Mouse (Mus musculus) mouse trophoblast stem cell (cell line): ENCODE data around the gene Nelfcd.

Source experiments
- in situ Hi-C, 2 experiments: fragments of 300-500 bp; cut with MseI, MboI; formaldehyde crosslinking; loops; 2 replicates in 1 of 2; 3 replicates in 1 of 2; pipeline ENCODE4 v1.15.1; 2025

The Nelfcd gene

DNA sequence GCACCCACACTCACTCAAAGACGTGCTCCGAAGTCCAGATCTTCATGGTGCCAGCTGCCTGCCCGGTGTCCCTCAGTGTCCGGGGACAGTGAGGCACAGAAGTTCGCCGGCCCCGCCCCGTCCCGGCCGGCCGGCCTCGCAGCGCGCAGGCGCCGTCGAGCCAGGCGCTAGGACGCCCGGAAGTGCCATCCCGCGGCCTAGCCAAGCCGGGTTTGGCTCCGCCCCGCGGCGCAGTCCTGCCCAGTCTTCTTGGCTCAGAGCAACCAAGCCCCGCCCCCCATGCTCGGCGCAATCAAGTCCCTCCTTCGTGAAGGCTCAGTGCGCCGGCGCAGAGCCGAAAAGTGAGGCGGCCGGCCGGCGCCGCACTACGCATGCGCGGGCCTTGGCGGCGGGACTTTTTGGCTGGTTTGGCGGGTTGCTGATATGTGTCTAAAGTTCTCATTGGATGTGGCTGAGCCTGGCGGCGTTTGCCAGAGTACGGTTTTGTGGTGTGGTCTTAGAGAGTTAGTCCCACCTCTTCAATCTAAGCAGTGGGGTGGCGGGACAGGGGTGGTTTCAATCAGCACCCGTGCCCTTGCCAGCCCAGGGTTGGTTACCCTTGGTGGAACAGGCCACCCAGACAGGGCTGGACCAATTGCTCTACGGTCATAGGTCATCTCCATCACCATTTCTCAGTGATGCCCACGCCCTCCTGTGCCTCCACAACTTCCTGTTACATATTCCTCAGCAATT lies 57.4 kb downstream of the Nelfcd start, which contains the start of gene Prelid3b:
Gene Prelid3b (minus strand): TSS at position 264 of the 732 bp plus-strand sequence.
- in situ Hi-C loops, result no loop called here

DNA sequence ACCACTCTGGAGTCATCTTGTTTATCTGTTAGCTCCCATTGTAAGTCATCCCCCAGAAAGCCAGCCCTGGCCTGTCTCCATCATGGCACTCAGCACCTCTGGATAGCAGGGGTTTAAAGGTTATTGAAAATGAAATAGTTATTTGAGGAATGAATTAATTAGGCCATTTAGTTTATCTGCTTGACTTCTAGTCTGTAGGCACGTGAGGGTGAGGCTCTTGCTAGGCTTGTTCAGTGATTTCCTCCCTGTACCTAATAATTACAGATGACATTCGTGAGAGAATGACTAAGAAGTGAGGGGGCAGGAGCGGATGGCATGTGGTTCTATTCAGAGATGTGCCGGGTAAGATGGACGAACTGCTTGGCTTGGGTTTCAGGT lies 57.9 kb downstream of the Nelfcd start:
- in situ Hi-C loops, result no loop called here
